Mouse (Mus musculus): ENCODE data around the gene Hspb3.
A peak's percentile ranks its signal among the peaks of the same experiment; 100 is the strongest.

Gene Hspb3

DNA sequence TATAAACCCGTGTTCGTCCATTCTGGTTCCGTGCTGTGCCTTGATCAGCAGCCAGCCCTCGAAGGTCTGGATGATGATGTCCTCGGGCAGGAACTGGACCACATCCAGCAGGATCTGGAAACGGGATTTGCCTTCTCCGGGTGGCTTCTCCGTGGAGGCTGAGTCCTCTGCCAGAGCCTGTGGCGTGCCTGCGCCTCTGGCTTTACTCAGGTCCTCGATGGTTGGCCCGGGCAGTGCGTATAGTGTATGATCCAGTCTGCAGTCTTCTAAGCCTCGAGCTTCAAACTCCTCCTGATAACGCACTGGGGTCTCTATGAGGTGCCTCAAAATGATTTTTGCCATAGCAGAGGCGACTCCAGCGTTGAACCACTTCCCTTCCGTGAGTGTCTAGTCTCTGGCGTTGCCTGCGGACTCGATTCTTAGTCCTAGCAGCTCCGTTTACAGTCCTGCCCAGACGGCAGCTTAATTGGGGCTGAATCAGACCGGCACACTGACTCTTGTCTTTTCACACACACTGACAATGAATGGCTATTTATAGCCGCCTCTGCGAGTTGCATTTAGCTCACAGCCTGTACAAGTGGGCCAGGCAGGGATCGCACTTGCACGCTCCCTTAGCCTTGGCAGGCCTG, at the start of gene Hspb3:
Gene Hspb3 (minus strand): TSS at position 526 of the 629 bp plus-strand sequence.
- peak; percentile 51 to 60 for DNase-seq (ENCODE audit: low spot score in 2 of 2)

DNA sequence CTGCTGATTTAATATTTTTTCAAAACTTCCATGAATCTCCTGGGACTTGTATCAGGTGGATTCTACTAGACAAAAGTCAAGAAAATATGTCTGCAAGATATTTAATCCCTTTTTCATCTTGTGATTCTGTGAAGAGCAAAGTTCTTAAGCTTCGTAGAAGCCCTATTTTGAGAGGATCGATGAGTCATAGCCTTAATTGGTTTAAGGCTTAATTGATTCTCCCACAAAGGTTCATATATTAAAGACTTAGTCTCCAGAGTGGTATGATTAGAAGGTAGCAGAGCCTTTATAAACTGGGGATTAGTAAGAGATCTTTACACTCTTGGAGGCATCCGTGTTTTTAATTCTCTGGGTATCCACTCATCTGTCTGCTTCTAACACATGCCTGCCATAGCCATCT, 49.7 kb upstream of the Hspb3 start:
- DNase-seq (ENCODE audit: low spot score in 2 of 2): no peak

DNA sequence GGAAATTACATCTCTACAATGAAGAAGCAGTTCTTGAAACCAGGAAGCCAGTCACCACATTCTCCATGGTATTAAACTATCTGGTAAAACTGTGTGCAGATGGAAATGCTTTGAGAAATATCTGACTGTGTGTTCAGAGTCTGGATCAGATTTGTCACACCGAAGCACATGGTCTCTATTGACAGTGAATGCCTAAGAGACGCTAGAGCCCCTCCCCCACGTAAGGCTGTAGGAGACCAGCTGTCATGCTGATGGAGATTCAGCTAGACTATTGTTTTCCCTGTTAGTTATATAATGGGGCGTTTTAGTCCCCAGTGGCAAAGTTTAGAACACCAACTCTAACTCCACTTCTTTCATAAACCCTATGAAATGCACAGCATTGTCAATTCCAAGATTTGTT, 42.7 kb upstream of the Hspb3 start:
- no peak for DNase-seq (ENCODE audit: low spot score in 2 of 2)

DNA sequence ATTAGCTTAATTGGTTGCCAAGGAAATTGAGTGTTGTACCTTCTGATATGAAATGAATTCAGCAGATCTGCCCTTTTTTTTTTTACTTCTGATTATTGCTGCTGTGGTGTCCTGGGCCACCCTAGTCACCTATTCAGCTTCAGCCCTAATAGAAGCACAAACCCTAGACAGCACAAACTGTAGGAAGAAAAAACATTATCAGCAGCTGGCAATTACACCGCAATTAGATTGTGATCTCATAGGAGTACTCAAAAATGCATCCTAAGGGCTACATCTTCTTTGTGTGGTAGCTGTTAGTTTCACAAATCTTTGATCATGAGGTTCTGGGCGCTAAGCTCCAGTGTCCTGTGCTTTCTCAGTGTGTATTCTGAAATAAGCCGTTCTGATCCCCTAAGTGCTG, 37.7 kb upstream of the Hspb3 start:
- no peak for DNase-seq (ENCODE audit: low spot score in 2 of 2)

DNA sequence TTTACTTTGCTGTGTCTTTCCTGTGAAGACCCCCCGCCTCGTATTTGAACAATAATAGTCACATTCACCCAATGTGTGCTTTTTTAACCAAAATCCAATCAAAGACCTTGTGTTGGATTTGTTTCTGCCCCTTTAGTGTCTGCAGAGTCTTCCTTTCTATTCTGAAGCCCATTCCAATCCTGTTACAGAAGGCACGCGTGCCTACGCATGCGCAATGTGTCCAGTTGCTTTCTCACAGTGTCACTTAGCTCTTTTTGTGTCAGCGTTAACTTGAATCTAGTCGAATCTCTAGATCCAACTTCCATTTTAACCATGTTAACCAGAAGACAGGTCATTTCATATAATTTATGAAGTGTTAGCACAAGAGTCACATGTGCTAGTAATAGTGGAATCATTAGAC, 36.5 kb upstream of the Hspb3 start:
- DNase-seq (ENCODE audit: low spot score in 2 of 2): no peak

DNA sequence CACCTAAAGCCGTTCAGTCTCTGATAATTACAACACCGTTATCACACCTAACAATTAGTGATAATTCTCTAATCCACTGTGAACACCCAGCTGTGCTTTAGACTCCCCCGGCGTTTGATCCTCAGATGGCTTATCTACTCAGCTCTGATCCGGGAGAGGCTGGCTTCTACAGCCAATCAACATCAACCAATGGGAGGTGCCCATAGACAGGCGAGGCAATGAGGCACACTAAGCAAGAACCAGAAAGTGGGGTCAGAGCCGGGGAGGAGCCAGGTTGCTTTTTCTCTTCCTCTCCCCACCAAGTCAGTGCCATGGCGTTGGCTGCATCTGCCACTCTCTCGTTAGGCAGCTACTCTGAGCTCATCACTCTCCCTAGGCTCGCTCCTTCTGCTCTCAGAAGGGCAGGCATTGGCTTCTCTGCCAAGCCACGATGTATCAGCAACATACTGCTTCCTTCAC, 36.0 kb upstream of the Hspb3 start:
- DNase-seq (ENCODE audit: low spot score in 2 of 2): no peak

DNA sequence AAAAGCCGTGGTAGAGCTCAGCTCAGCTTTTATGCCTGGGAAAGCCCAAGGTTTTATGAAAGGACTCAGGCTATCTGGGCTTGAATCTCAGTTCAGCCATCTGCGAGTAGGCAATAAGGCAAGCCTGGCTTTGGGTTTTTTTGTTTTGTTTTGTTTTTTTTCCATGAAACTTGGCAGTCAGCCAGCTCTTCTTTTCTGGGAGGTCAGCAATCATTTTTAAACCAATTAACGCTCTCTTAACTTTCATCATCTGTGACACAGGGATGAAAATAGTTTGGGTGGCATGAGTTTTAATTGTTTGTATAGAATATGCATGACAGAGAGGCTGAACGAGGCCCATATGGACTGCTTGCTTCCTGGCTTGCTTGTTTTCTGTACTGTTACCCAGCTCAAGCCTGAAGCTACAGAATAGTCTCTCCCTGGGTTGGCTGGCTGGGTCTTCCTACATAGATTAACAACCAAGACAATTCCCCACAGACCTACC, 33.4 kb upstream of the Hspb3 start:
- DNase-seq (ENCODE audit: low spot score in 2 of 2): no peak

DNA sequence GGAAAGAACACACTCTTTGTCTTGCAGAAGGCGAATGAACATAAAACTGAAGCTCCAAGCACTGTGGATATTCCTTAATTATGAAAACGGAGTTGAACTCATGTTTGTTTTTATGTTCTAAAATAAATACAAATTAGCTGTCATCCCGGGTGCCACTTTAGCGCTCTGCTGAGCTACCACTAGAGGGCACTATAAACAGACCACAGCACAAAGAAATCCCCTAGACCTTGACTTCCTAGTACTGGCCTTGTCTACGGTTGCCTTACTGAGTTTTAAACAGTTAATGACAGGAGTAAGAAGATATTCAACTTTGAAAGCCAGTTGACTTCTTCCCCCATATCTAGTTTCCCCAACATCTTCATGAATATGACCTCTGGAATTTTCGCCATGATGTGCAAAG, 29.9 kb upstream of the Hspb3 start:
- DNase-seq (ENCODE audit: low spot score in 2 of 2): peak; percentile 35 to 55

DNA sequence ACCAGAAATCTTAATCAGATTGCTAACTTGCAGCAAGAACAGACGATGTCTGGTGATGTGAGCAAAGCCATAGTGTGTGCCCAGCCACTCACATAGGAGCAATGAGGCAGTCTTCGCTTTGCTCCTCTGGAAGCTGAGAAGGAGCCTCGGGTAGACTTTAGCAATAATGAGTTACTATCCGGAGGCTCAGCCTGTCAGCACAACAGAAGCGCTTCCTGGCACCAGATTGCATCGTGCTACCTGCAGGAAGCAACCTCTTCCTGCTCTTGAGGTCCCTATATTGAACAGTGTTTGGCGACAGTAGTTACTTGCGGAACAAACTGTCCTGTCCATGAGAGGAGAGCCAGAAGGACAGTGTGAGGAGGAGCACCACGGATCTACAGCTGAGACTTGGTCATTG, 28.2 kb upstream of the Hspb3 start:
- no peak for DNase-seq (ENCODE audit: low spot score in 2 of 2)

DNA sequence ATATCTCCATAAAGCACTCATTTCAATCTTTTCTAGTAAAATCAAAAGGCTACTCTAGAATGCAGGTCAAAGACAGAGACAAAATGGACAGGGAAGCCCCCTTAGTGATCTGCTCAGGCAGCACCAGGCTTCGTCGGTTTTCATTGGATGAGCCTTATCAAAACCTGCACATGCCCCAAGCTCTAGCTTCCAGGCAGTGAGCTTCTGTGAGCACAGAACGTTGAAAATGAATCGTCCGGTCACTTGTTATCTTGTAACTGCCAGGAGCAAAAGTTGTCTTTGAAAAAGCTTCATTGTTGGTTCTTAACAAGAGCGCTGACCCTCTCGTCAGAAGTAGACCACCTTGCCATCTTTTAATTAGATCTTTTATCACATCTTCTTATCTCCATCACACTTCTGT, 26.4 kb upstream of the Hspb3 start:
- DNase-seq (ENCODE audit: low spot score in 2 of 2): no peak

DNA sequence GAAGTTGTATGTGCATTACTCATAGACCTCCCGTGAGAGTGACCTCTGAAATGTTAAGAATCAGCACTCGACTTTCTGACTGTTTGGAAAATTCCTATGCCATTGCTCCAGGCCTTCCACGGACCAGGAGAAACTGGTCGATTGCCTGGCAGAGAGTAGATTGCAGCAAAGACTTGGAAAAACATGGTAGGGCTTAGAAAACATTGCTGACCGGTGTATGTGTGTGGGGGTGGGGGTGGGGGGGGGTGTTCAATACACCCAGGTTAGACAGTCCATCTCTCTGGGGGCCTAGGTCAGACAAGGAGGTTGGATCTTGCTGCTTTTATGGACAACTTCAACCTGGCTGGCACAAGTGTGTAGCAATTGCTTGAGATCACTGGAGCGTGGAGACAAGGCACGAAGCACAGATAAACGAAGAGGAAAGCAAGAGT, 23.2 kb upstream of the Hspb3 start:
- no peak for DNase-seq (ENCODE audit: low spot score in 2 of 2)

DNA sequence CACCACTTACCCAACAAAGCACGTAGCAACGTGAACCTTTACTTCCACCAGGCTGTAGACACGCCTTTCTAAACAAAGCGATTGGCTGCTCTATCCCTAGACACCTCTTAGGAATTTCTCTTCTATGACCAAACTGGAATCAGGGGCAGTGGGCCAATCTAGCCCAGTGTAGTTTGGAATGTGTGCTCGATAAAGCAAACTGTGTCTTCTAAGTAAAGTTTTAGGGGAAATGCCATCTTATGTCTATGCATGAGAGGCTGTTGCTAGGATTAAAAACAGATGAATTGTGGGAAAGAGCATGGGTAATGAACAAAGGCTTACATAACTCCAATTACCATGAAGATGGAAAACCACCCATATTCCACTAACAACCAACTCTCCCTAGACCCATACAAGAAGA, 19.3 kb upstream of the Hspb3 start:
- no peak for DNase-seq (ENCODE audit: low spot score in 2 of 2)

DNA sequence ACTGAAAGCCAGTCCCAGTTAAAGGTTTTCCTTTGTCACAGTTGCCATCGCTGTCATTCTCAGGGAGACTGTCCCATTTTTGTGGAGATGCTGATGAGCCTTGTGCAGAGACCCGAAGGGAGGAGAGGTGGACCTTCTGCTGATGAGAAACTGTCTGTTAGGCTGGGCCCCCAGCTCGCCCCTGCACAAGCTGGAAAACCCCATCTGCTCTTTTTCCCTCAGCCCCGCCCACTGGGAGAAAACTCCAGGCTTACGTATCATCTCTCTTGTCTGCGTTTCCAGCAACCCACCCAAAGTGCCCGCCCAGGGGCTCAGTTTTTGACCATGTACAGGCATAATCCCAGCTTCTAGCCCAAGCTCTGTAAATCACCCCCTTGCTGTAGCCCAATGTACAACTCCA, 17.2 kb upstream of the Hspb3 start:
- no peak for DNase-seq (ENCODE audit: low spot score in 2 of 2)

DNA sequence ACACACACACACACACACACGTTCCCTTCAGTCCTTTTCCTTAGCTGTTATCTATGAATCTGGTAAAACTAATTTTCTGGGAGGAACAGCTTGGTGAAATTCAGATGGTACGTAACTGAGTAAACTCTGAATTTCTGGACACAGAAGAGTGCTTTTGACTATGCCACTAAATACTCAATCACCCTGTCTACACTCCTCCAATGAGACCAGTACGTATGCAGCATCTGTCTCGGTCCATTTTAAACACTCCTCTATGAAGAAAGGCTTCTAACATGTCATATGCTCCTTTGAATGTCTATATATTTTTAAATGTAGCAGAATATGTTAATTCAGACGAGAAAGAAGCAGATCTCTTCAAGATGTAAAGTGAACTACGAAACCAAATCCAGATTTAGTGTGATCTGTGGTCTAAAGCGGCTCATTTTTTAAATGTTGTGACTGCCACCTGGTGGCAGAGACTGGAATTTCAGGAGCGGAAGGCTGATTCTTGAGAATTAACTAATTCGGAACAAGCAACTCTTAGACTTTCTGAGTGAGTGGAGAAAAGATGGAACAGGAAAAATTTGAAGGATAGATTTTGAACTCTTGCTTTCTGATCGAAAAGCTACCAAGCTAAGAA, 6.1 kb upstream of the Hspb3 start:
- DNase-seq (ENCODE audit: low spot score in 2 of 2): peak; percentile 82 to 87

DNA sequence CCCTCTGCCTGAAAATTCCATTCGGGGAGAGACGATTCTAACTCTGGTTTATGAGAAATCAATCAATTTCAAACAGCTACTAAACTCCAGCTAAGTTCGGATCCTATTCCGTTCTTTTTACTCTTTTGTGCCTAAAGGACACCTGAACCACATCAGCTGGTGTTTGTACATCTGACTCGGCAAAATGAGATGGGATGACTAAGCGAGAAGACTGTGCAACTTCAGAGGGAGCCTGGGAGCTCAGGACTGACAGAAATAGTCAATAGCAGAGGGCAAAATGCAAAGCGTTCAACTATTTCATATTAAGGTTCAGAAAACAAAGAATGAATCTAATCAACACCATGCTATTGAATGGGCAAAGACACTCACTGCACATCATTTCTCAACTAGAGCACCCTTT, 407 bp upstream of the Hspb3 start:
- DNase-seq (ENCODE audit: low spot score in 2 of 2): no peak

DNA sequence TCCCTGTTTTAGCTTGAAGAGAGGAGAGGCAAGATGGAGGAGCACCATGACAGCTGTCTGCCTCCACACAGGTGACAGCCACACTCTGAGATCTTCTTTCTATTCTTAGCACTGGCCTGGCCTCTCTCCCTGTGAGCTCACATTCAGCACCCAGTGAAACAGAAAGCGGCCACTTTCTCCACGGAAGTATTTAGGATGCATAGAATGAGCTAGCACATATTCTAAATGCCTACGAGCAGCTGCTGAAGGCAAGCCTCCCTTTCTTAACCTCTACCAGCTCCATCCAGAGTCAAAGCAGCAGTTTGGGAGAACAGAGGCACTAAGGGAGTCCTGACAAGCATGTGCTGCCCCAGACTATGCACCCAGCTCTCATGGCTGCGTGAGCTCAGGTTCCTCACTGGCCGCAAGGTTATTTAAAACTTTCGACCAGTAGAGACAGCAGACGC, 1.6 kb downstream of the Hspb3 start:
- DNase-seq (ENCODE audit: low spot score in 2 of 2): peak in 1 of 2 experiments; percentile 40

DNA sequence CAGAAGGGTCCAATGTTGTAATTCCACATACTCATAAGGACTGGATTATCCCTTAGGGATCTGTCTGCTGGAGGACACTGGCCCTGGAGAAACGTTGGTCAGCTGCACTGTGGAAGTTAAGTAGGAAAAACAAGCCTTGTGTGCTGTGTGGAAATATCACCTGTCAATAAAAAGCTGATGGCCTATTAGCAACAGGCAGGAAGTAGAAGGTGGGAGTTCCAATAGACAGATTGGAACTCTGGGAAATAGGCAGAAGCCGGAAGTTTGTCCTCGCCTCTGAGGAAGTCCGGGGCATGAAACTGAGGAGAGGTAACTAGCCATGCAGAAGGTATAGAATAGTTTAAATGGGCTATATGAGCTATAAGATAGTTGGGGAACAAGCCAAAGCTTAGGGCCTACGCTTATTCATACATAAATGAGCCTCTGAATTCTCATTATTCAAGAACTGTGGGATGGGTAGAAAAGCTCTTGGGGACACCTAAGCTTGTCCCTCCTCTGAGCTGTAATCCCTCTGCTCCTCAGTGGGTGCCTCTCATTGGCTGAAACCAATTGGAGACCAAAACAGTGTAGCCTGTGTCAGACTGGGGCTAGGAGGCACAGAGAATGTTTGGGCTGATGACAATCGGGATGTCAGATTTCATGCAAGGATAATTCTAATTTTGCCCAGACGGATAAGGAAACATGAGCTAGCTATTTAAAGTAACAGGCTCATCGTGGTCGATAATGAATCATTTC, 2.7 kb downstream of the Hspb3 start:
- DNase-seq (ENCODE audit: low spot score in 2 of 2): peak; percentile 26 to 31

DNA sequence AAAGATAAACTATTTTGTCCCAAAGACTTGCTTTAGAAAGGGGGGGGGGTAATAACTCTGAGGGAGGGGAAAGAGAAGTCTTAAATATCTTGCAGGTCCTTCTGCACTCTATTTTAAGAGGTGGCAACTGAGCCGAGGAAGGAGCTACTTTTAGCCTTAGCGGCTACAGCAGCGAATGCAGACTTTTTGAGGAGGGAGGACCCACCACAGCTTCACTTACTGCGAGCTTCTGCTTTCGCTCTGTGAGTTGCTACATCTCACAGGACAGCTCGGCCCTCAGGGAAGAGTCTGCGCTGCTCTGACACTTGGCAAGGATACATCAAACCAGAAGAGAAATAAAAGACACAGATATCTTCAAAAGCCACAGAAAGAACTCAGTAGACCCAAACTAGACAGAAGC, 6.3 kb downstream of the Hspb3 start:
- no peak for DNase-seq (ENCODE audit: low spot score in 2 of 2)

DNA sequence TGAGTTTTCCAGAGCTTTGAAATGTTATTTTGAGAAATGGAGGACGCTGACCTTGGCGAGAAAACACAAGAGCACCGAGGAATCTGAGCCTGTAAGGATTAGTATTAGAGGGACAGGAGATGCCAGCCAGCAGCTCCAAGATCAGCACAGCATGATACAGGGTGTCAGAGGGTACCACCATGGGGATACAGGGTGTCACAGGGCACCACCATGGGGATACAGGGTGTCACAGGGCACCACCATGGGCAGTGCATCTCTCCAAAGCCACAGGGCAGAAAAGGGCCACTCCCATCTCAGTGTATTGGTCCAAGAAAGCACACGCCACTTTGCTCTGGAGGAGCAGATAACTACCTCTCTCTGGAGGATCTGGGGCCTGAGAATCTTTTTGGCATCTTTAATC, 6.8 kb downstream of the Hspb3 start:
- no peak for DNase-seq (ENCODE audit: low spot score in 2 of 2)

DNA sequence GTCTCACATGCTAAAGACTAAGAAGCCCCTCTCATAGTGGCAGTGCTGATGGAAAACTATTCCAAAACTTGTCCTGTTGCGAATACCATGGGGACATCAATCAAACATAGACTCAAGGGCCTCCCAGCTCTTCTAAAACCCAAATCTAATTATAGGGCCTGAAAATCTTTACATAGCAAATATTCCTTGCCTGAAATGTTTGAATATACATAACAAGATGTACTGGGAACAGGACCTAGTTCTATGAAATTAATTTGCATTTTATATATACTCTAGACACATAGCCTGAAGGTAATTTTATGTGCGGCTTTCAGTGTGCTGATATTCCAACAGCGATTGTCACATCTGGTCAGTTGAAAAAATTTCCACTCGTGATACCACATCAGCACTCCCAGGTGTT, 8.0 kb downstream of the Hspb3 start:
- DNase-seq (ENCODE audit: low spot score in 2 of 2): no peak

DNA sequence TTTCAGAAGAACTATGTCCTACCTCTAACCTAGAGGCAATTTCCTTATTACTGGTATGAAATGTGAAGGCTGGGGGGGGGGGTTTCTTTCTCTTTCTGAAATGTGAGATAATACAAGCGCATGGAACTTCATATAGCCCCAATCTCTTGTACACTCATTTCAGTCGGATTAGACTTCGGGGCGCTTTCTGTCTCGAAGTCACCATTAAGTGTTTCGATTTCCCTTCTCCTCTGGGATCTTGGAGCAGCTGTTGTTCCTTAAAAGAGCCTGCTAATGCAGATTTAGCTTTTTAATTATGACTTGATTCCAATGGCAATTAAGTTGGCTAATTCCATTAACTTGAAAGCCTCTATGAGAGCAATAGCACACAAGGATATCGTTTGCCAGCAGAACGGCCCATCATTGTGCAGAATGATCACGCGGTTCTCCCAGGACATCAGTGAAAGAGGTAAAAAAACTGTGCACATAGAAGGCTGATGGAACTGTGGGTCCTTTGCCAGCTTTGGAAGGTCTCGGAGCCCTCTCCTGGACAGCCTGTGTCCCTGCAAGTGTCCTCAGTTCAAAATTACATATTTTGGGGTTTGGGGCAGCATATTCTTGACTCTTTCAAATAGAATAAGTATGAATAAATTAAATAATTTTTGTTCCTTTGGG, 22.4 kb downstream of the Hspb3 start:
- no peak for DNase-seq (ENCODE audit: low spot score in 2 of 2)

DNA sequence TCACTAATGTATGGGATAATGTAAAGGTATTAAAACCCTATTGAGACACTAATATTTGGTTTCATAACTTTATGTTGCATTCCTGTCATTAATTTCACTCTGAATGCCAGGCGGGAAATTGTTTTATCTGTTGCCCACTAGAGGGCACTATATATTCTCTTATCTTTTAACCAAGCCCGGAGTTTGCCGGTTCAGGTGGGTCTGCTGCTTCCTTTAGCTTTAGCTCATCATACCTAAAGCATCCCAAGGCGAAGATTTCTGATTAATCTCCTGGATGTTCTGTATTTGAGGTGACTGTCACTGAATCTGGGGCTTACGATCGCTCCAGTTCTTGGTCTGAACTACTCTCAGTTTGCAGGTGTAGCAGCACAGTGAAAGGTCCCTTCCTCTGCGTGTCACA, 24.6 kb downstream of the Hspb3 start:
- peak in 1 of 2 experiments; percentile 36 for DNase-seq (ENCODE audit: low spot score in 2 of 2)

Data from right cerebral cortex, adult 2 months (tissue).